Mouse (Mus musculus) adrenal gland, postnatal 25 days (tissue): ENCODE results near the gene Yjefn3. TPM values are rescaled to one million over a fixed set of nuclear protein-coding genes. Genes with fewer than 3 reads are reported as not detected.

Experiments
- DNase-seq: peaks from one replicate; pipeline ENCODE4 v3.0.0; 2021; ENCODE audit warnings: mixed read lengths
- total RNA-seq: library from RNA; stranded (reverse); gene quantifications from 2 replicates; pipeline ENCODE4 v1.2.3, GENCODE M21; 2021

Gene Yjefn3
- total RNA-seq, 1 experiment from 2014 or later = 1.7 TPM

- no peak for DNase-seq
Observed at GRCm38 (mm10) chr8:69907106-69907505, 4.6 kb upstream of the Yjefn3 start.

DNA sequence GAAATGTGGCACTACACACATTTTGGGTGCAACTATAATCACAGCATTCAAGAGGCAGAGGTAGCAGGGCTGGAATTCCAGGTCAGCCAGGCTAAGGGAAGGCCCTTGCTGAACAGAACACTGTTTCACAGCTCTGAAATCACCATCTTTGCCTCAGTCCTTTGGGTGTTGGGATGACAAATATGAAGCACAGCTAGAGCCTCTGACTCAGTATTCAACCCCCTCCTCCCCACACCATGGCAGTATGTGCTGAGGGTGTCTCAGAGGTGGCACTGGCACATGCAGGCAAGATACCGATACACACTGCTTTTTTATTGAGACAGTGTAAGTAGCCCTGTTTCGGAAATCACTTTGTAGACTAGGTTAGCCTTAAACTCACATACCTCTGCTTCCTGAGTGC is 3.7 kb upstream of the Yjefn3 start:
- no peak for DNase-seq

- DNase-seq = no peak
Observed at GRCm38 (mm10) chr8:69904096-69904495, 1.6 kb upstream of the Yjefn3 start.

- peak; percentile 99 for DNase-seq
Observed at GRCm38 (mm10) chr8:69903063-69903542, 591 bp upstream of the Yjefn3 start.

DNA sequence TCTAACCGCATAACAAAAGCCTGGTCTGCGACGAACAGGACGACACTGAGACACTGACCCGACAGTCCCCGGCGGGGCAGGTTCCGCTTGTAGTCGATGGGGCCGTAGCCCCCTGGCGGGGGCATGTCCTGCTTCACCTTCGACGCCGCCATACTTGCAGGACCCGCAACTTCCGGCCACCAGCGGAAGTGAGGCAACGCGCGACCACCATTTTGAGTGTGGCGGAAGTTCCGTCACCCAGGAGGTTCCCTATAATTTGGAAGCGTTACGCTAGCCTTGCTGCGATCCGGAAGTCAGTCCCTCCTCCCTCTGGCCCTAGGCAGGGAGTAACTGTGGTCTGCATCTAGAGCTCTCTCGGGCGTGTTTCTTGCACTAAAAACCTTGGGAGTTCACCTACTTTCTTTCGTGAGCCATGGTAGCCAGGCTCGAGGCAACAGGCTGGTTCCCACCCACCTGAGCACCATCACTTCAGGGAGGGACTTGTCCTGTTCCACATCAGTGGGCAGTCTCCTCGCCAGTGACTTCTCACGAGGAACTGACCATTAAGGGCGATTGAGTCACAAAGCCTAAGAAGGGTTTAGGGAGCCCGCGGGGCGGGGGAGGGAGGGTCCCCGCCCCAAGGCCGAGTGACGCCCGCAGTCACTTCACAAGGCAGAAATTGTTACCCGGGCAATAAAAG is 889 bp downstream of the Yjefn3 start:
- peak; percentile 95 for DNase-seq

DNA sequence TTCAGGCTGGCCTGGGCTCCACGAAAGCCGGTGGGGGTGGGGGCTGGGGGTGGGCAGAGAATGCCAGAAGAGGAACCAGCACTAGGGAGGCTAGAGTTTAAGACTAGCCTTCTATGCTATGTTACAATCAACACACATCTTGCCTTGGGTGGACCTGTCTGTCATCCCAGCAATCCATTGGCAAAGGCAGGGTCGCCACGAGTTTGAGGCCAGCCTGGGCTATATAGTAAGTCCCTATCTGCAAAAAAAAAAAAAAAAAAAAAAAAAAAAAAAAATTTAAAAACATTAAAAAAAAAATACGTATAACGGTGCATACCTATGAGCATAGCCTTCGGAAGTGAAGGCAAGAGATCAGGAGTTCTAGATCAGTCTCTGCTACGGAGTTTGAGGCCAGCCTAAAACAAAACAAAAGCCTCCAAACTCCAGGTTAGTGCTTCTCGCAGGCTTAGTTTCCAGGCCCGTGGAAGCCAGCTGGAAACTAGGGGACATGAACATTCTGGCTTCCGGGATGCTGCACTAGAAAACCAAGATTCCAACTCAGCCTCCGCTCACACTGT is 1.5 kb downstream of the Yjefn3 start:
- no peak for DNase-seq

GRCm38 (mm10) chr8:69899876-69900275 is 2.6 kb downstream of the Yjefn3 start:
- DNase-seq = no peak

DNA sequence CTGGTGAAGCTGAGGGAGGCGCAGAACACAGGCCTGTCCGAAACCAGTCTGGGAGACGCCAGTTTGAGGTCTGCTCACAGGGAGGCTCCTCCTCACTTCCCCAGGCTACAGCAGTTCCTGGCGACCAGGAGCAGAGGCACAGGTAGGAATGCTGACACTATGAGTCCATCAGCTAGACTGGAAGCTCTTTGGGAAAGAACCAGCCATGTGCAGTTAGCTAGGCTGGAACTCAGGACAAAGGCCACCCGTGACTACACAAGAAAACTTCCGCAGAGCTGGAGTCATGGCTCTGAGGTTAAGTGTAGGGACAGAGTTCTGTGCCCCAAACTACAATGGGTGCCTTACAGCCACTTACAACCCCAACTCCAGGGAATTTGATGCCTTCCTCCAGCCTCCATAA is 4.7 kb downstream of the Yjefn3 start:
- DNase-seq = no peak

GRCm38 (mm10) chr8:69895772-69896451 is 6.6 kb downstream of the Yjefn3 start:
- no peak for DNase-seq

GRCm38 (mm10) chr8:69894836-69895332 is 7.6 kb downstream of the Yjefn3 start:
- DNase-seq = no peak

DNA sequence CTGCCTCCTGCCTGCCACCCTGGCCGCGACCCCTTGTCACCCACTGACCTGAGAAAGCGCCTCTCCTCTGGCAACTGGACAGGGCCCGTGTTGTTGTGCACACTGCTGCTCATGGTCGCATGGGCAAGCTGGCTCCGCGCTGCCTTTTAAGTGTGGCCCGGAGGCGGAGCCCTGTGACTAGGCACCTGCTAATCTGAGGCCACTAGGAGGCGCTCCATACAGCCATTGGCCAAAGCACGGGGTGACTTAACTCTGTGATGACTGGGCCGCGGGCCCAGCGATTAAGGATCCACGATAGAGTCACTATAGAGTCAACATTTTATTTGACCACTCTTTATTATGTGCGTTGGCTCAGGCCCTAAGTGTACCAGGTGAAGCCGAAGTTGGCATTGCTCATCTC is 8.6 kb downstream of the Yjefn3 start:
- no peak for DNase-seq

DNA sequence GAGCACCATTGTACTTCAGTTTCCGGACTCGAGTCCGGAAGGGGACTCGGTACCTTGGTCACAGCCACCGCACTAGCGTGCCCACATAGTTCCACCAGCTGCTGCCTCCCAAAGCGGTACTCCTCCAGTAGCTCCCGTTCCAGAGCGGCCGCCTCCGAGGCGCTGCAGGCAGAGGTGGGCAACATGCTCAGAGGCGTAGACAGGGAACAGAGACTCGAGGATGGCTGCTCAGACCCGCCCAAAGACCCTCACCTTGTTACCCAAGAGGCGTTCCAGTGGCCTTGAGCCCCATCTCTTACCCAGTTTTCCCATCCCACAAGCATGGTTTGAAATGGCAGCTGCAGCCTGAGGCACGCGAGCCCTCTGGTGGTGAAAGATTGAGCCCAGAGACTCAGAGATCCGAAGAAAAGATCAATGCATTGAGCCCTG is 11.7 kb downstream of the Yjefn3 start:
- DNase-seq = peak; percentile 38

DNA sequence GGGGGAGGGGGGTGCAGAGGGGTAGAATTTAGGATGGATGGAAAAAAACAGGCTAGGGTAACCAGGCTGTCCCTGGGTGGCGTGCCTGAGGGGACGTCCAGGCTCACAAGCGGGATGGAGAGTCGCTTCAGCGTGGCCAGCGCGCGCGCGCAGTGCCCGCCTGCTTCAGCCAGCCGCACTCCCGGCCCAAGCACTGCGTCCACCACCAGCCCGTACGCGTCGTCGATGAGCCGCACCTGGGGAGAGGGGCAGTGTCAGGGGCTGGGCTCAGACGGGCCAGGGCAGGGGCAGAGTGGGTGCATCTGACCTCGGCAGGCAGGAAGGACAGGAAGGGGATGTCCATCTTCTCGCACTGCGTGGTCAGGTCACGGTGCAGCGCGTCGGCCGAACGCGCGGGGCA is 13.6 kb downstream of the Yjefn3 start:
- no peak for DNase-seq

- DNase-seq = no peak
Observed at GRCm38 (mm10) chr8:69888244-69888866, 14.2 kb downstream of the Yjefn3 start.

DNA sequence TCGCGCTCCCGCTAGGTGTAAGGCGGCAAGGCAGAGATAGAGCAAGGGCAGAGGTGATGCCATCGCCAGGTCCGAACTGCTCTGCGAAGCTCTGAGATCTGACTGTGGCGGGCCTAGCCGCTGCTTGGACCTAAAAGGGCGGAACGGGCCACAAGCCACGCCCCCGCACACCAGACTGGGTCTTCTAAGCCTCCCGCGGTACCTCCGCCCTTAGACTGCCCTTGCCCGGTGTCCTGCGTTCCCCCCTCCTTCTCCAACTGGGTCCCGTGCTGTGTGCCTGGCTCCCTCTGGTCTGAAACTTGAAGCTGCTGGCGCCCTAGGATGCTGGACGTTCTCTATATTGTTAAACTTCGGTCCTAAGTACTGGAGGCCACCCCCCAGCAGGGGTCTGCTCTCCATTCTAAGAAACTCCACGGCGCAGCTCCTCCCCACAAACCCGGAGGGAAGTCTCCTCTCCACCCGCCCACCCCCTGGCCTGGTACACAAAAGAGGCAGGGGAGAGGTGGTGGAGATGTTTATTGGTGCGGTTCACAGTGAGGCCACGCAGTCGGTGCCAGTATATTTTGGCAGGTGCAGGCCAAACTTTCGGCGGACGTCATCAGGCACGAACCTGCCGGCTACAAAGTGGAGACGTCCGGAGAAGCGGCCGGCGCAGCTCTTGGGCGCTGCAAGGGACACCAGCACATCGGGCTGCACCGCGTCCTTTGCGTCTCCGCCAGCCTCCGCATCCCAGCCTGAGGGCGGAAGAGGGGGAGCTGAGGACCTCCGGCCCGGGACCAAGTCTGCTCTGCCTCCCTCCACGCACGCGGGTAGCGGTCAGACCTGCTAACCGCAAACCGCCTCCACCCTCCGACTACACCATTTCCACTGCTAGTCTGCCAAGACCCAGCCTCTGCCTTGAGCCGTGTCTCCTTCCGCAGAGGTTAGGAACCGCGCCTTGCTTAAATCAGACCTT is 14.9 kb downstream of the Yjefn3 start, which contains the start of gene Cilp2:
Gene Cilp2 (minus strand): TSS at position 399 of the 955 bp plus-strand sequence.
- no peak for DNase-seq

- DNase-seq = no peak
Observed at GRCm38 (mm10) chr8:69884141-69884540, 18.4 kb downstream of the Yjefn3 start.

- DNase-seq = no peak
Observed at GRCm38 (mm10) chr8:69882833-69883600, 19.5 kb downstream of the Yjefn3 start.

GRCm38 (mm10) chr8:69882021-69882756 is 20.3 kb downstream of the Yjefn3 start:
- DNase-seq = peak; percentile 46

GRCm38 (mm10) chr8:69881261-69881865 is 21.1 kb downstream of the Yjefn3 start:
- no peak for DNase-seq

GRCm38 (mm10) chr8:69880841-69881240 is 21.7 kb downstream of the Yjefn3 start:
- no peak for DNase-seq
